In genomic region chr10:13022103-13022502, GRCm38 (mm10) we compare ENCODE assay signal across 21 mouse cellular contexts. TPM values are rescaled to one million over a fixed set of nuclear protein-coding genes. Genes with fewer than 3 reads are reported as not detected.
DNase-seq lines count a peak whose midpoint lies in the region; ATAC-seq and TF ChIP-seq lines count a peak whose summit lies in the region.
"Had no signal": no experiment of that assay in that cellular context is flagged by ENCODE, and none has a peak within 500 bp of the region (broad histone marks: within the 10 kb centered on the region; RNA-seq: fewer than 3 reads in every experiment).

No protein-coding gene starts in this region.

- H3K4me1 ChIP-seq in heart, embryonic 13.5 days: peaks cover 8% of the 10 kb centered on the region; the same call in 1 of the 2 replicates
- H3K4me1 ChIP-seq in heart, embryonic 11.5 days (ENCODE audit: control insufficient read depth, insufficient read depth, low read length): 0 out of 2 replicates have a peak, but pooled peaks cover 4% of the 10 kb centered on the region
- H3K4me1 ChIP-seq in midbrain, embryonic 10.5 days: peaks cover 9% of the 10 kb centered on the region
- H3K4me1 ChIP-seq in midbrain, postnatal 0 days (ENCODE audit: insufficient read depth, low read length): no peaks in the 10 kb centered on the region
- H3K4me1 ChIP-seq in hindbrain, embryonic 10.5 days (replicated peaks): no peaks in the 10 kb centered on the region; the same call in 1 of the 2 replicates
- H3K4me1 ChIP-seq: embryonic facial prominence, embryonic 10.5 days; forebrain, embryonic 13.5 days; hindbrain, embryonic 13.5 days had no signal

- H3K27ac ChIP-seq in heart, embryonic 13.5 days (replicated peaks): 0 out of 2 replicates have a peak overlapping the region, but pooled peaks have one; percentile 3
- H3K27ac ChIP-seq in heart, embryonic 11.5 days (ENCODE audit: low read depth, low read length): no peak overlapping the region
- H3K27ac ChIP-seq in midbrain, embryonic 10.5 days (replicated peaks): peak overlapping the region; percentile 6; the same call in 1 of the 2 replicates
- no peak overlapping the region for H3K27ac ChIP-seq in midbrain, postnatal 0 days (ENCODE audit: low read depth, low read length)
- H3K27ac ChIP-seq in hindbrain, embryonic 10.5 days: no peak overlapping the region
- H3K27ac ChIP-seq: embryonic facial prominence, embryonic 10.5 days; forebrain, embryonic 13.5 days; heart, adult 2 months; hindbrain, embryonic 13.5 days; hindbrain, postnatal 0 days had no signal

- no peak overlapping the region for H3K4me2 ChIP-seq in heart, embryonic 13.5 days
- no peak overlapping the region for H3K4me2 ChIP-seq in heart, embryonic 11.5 days
- H3K4me2 ChIP-seq in midbrain, postnatal 0 days (ENCODE audit: low read depth, low read length, poor library complexity, severe bottlenecking): no peak overlapping the region
- H3K4me2 ChIP-seq: forebrain, embryonic 13.5 days; hindbrain, embryonic 13.5 days had no signal

- no peaks in the 10 kb centered on the region for H3K27me3 ChIP-seq in heart, embryonic 13.5 days (replicated peaks)
- no peaks in the 10 kb centered on the region for H3K27me3 ChIP-seq in heart, embryonic 11.5 days (ENCODE audit: control insufficient read depth, insufficient read depth, low read length)
- no peaks in the 10 kb centered on the region for H3K27me3 ChIP-seq in midbrain, embryonic 10.5 days (ENCODE audit: low read depth, poor library complexity, severe bottlenecking)
- H3K27me3 ChIP-seq in midbrain, postnatal 0 days (ENCODE audit: insufficient read depth, low read length): no peaks in the 10 kb centered on the region
- no peaks in the 10 kb centered on the region for H3K27me3 ChIP-seq in hindbrain, embryonic 10.5 days (ENCODE audit: insufficient read depth, poor library complexity, severe bottlenecking)
- H3K27me3 ChIP-seq: CH12.LX; forebrain, embryonic 13.5 days; hindbrain, embryonic 13.5 days had no signal

- H3K4me3 ChIP-seq in heart, embryonic 13.5 days: no peak overlapping the region
- no peak overlapping the region for H3K4me3 ChIP-seq in heart, embryonic 11.5 days (ENCODE audit: low read depth, low read length)
- H3K4me3 ChIP-seq in midbrain, embryonic 10.5 days: no peak overlapping the region
- H3K4me3 ChIP-seq in midbrain, postnatal 0 days (ENCODE audit: low read depth, low read length): no peak overlapping the region
- no peak overlapping the region for H3K4me3 ChIP-seq in hindbrain, embryonic 10.5 days
- H3K4me3 ChIP-seq: embryonic facial prominence, embryonic 10.5 days; forebrain, embryonic 13.5 days; heart, adult 2 months; hindbrain, embryonic 13.5 days had no signal

- 88% methylated on average over 4 of the region's 4 CpGs for WGBS in heart, embryonic 13.5 days
- WGBS in heart, embryonic 11.5 days (ENCODE audit: insufficient replicate concordance): 85% methylated on average over 4 of the region's 4 CpGs
- 83% methylated on average over 4 of the region's 4 CpGs for WGBS in midbrain, embryonic 10.5 days
- 98% methylated on average over 4 of the region's 4 CpGs for WGBS in midbrain, postnatal 0 days
- 88% methylated on average over 4 of the region's 4 CpGs for WGBS in hindbrain, embryonic 10.5 days

- no peak for TF ChIP-seq CTCF in midbrain, postnatal 0 days (IDR thresholded peaks at IDR 0.05)

- no peak overlapping the region for H3K9ac ChIP-seq in heart, embryonic 13.5 days
- H3K9ac ChIP-seq in heart, embryonic 11.5 days (ENCODE audit: low read depth, low read length): no peak overlapping the region
- H3K9ac ChIP-seq in midbrain, postnatal 0 days (replicated peaks; ENCODE audit: low read length, poor library complexity, severe bottlenecking): no peak overlapping the region
- H3K9ac ChIP-seq: forebrain, embryonic 13.5 days; forebrain, postnatal 0 days; hindbrain, embryonic 13.5 days had no signal

- peak; percentile 9 for DNase-seq in gastrocnemius, postnatal 10 days
- no peak for DNase-seq in gastrocnemius, postnatal 4 days (ENCODE audit: low spot score in 2 of 2)
- no peak for DNase-seq in midbrain, embryonic 10.5 days (ENCODE audit: low spot score)
- no peak for DNase-seq in midbrain, postnatal 0 days (ENCODE audit: low spot score)
- DNase-seq in hindbrain, embryonic 10.5 days (ENCODE audit: low spot score): no peak
- DNase-seq: adrenal gland, postnatal 14 days; cerebellum, adult 18-20 months; cerebellum, adult 9-11 months; forebrain, postnatal 0 days; heart, adult 2 months; heart, postnatal 4 days; kidney, adult 9 months had no signal

- no peaks in the 10 kb centered on the region for H3K9me3 ChIP-seq in heart, embryonic 13.5 days
- H3K9me3 ChIP-seq in heart, embryonic 11.5 days (replicated peaks; ENCODE audit: control insufficient read depth, low read length): no peaks in the 10 kb centered on the region
- H3K9me3 ChIP-seq in midbrain, embryonic 10.5 days (replicated peaks): no peaks in the 10 kb centered on the region
- no peaks in the 10 kb centered on the region for H3K9me3 ChIP-seq in midbrain, postnatal 0 days (ENCODE audit: low read length)
- H3K9me3 ChIP-seq in hindbrain, embryonic 10.5 days: no peaks in the 10 kb centered on the region
- H3K9me3 ChIP-seq: embryonic facial prominence, embryonic 10.5 days; forebrain, embryonic 13.5 days; hindbrain, embryonic 13.5 days had no signal

- no peaks in the 10 kb centered on the region for H3K36me3 ChIP-seq in heart, embryonic 13.5 days
- no peaks in the 10 kb centered on the region for H3K36me3 ChIP-seq in heart, embryonic 11.5 days (ENCODE audit: control insufficient read depth, insufficient read depth, low read length)
- no peaks in the 10 kb centered on the region for H3K36me3 ChIP-seq in midbrain, embryonic 10.5 days
- H3K36me3 ChIP-seq in midbrain, postnatal 0 days (ENCODE audit: insufficient read depth, low read length): no peaks in the 10 kb centered on the region
- H3K36me3 ChIP-seq in hindbrain, embryonic 10.5 days: no peaks in the 10 kb centered on the region
- H3K36me3 ChIP-seq: embryonic facial prominence, embryonic 10.5 days; hindbrain, embryonic 13.5 days had no signal

- ATAC-seq in heart, embryonic 13.5 days (ENCODE audit: extremely low read depth, insufficient number of reproducible peaks, low FRiP score, low TSS enrichment): no peak
- ATAC-seq in heart, embryonic 11.5 days (replicated peaks; ENCODE audit: insufficient number of reproducible peaks, low FRiP score, low TSS enrichment): no peak
- ATAC-seq in midbrain, postnatal 0 days (ENCODE audit: low FRiP score): no peak
- ATAC-seq: activated CD4-positive, CD25-positive, alpha-beta regulatory T cell, adult 4 months; forebrain, embryonic 13.5 days; forebrain, postnatal 0 days; hindbrain, postnatal 0 days; Patski had no signal

RNA-seq across cellular contexts. Expression of gene Sf3b5, which starts 17.0 kb away (rescaled TPM):
- total RNA-seq in gastrocnemius, postnatal 10 days (2021): 1 to 10 TPM; 4.8 TPM
- total RNA-seq in gastrocnemius, postnatal 4 days (2021): 1 to 10 TPM; 7.1 to 7.9 TPM
- 28.9 and 32.3 TPM in 2 replicates for polyA plus RNA-seq in heart, embryonic 13.5 days (2015; fragmentation: Nextera tagmentation; extraction: Ambion mirVana)
- 37.6 and 37.9 TPM in 2 replicates for polyA plus RNA-seq in heart, embryonic 11.5 days (2014; fragmentation: Nextera tagmentation; extraction: Ambion mirVana)
- 42.5 and 45.7 TPM in 2 replicates for polyA plus RNA-seq in midbrain, embryonic 10.5 days (2016; fragmentation: Nextera tagmentation; extraction: Ambion mirVana)
- total RNA-seq in midbrain, postnatal 0 days (2014; rRNA removed): 18.4 and 24.8 TPM in 2 replicates
- polyA plus RNA-seq in midbrain, postnatal 0 days (2015; fragmentation: Nextera tagmentation; extraction: Ambion mirVana): 24.2 and 24.8 TPM in 2 replicates
- polyA plus RNA-seq in hindbrain, embryonic 10.5 days (2016; fragmentation: Nextera tagmentation; extraction: Ambion mirVana): 44.0 and 47.3 TPM in 2 replicates

RNA-seq across cellular contexts. Expression of gene Plagl1, which starts 38.2 kb away (rescaled TPM):
- total RNA-seq in gastrocnemius, postnatal 10 days (2021): 100 to 1,000 TPM; 121 to 155 TPM
- total RNA-seq in gastrocnemius, postnatal 4 days (2021): 100 to 1,000 TPM; 563 to 582 TPM
- 202 and 217 TPM in 2 replicates for polyA plus RNA-seq in heart, embryonic 13.5 days (2015; fragmentation: Nextera tagmentation; extraction: Ambion mirVana)
- 277 and 328 TPM in 2 replicates for polyA plus RNA-seq in heart, embryonic 11.5 days (2014; fragmentation: Nextera tagmentation; extraction: Ambion mirVana)
- polyA plus RNA-seq in midbrain, embryonic 10.5 days (2016; fragmentation: Nextera tagmentation; extraction: Ambion mirVana): 65.6 and 82.0 TPM in 2 replicates
- total RNA-seq in midbrain, postnatal 0 days (2014; rRNA removed): 39.0 and 122 TPM in 2 replicates
- 16.1 and 20.1 TPM in 2 replicates for polyA plus RNA-seq in midbrain, postnatal 0 days (2015; fragmentation: Nextera tagmentation; extraction: Ambion mirVana)
- polyA plus RNA-seq in hindbrain, embryonic 10.5 days (2016; fragmentation: Nextera tagmentation; extraction: Ambion mirVana): 56.1 and 59.4 TPM in 2 replicates

RNA-seq across cellular contexts. Expression of gene Stx11, which starts 58.0 kb away (rescaled TPM):
- under 1 TPM; 0.59 to 0.79 TPM for total RNA-seq in gastrocnemius, postnatal 10 days (2021)
- 1 to 10 TPM; 1.7 to 3.8 TPM for total RNA-seq in gastrocnemius, postnatal 4 days (2021)
- 2.9 and 5.0 TPM in 2 replicates for polyA plus RNA-seq in heart, embryonic 13.5 days (2015; fragmentation: Nextera tagmentation; extraction: Ambion mirVana)
- polyA plus RNA-seq in heart, embryonic 11.5 days (2014; fragmentation: Nextera tagmentation; extraction: Ambion mirVana): 5.3 and 5.5 TPM in 2 replicates
- 1.3 and 2.2 TPM in 2 replicates for polyA plus RNA-seq in midbrain, embryonic 10.5 days (2016; fragmentation: Nextera tagmentation; extraction: Ambion mirVana)
- 1.8 and 7.8 TPM in 2 replicates for total RNA-seq in midbrain, postnatal 0 days (2014; rRNA removed)
- 0.92 and 1.1 TPM in 2 replicates for polyA plus RNA-seq in midbrain, postnatal 0 days (2015; fragmentation: Nextera tagmentation; extraction: Ambion mirVana)
- 1.6 and 2.3 TPM in 2 replicates for polyA plus RNA-seq in hindbrain, embryonic 10.5 days (2016; fragmentation: Nextera tagmentation; extraction: Ambion mirVana)

Comparison
In these comparisons a context has a peak if more than half of its experiments do, and no peak if none do; other contexts are left out.
1. H3K27ac ChIP-seq: peak in heart, embryonic 13.5 days (single experiment) and midbrain, embryonic 10.5 days (single experiment); none in heart, embryonic 11.5 days (single experiment), midbrain, postnatal 0 days (single experiment) and hindbrain, embryonic 10.5 days (single experiment).